Mouse (Mus musculus): ENCODE results near the gene Tead3. TPM values are rescaled to one million over a fixed set of nuclear protein-coding genes. Genes with fewer than 3 reads are reported as not detected.

The Tead3 gene
- polyA plus RNA-seq, 1 experiment from 2014 or later: 7.2 TPM

GRCm38 (mm10) chr17:28384298-28384697 lies 33.7 kb upstream of the Tead3 start:
- 64% methylated on average over 4 of the region's 4 CpGs for WGBS
- H3K4me1 ChIP-seq (ENCODE audit: control insufficient read depth in 2 of 2, insufficient read depth in 2 of 2, low read length in 2 of 2): no peaks in the 10 kb centered on the region
- no peak overlapping the region for H3K4me2 ChIP-seq (ENCODE audit: low read length)
- no peak overlapping the region for H3K9ac ChIP-seq (ENCODE audit: low read length)
- no peak for ATAC-seq (ENCODE audit: insufficient number of reproducible peaks, insufficient read depth, low FRiP score, low read depth)
- no peaks in the 10 kb centered on the region for H3K9me3 ChIP-seq (ENCODE audit: control insufficient read depth, low read length)
- H3K27ac ChIP-seq (replicated peaks in 1 of 2; ENCODE audit: control insufficient read depth in 1 of 2, insufficient read depth in 1 of 2, low read depth in 2 of 2, low read length in 2 of 2): no peak overlapping the region
- H3K27me3 ChIP-seq (ENCODE audit: control insufficient read depth, insufficient read depth, low read length): peaks cover 28% of the 10 kb centered on the region
- no peak overlapping the region for H3K4me3 ChIP-seq (ENCODE audit: control insufficient read depth in 1 of 2, insufficient read depth in 1 of 2, low read depth in 1 of 2, low read length in 2 of 2)
- no peaks in the 10 kb centered on the region for H3K36me3 ChIP-seq (ENCODE audit: control insufficient read depth, insufficient read depth, low read length)

- no peaks in the 10 kb centered on the region for H3K36me3 ChIP-seq (ENCODE audit: control insufficient read depth, insufficient read depth, low read length)
- H3K4me2 ChIP-seq (ENCODE audit: low read length): no peak overlapping the region
- WGBS: 2% methylated on average over 6 of the region's 6 CpGs
- H3K27me3 ChIP-seq (ENCODE audit: control insufficient read depth, insufficient read depth, low read length): peaks cover 7% of the 10 kb centered on the region
- H3K9me3 ChIP-seq (ENCODE audit: control insufficient read depth, low read length): no peaks in the 10 kb centered on the region
- H3K4me3 ChIP-seq (ENCODE audit: control insufficient read depth in 1 of 2, insufficient read depth in 1 of 2, low read depth in 1 of 2, low read length in 2 of 2): no peak overlapping the region
- no peak overlapping the region for H3K9ac ChIP-seq (ENCODE audit: low read length)
- no peak for ATAC-seq (ENCODE audit: insufficient number of reproducible peaks, insufficient read depth, low FRiP score, low read depth)
- no peak overlapping the region for H3K27ac ChIP-seq (replicated peaks in 1 of 2; ENCODE audit: control insufficient read depth in 1 of 2, insufficient read depth in 1 of 2, low read depth in 2 of 2, low read length in 2 of 2)
- H3K4me1 ChIP-seq (ENCODE audit: control insufficient read depth in 2 of 2, insufficient read depth in 2 of 2, low read length in 2 of 2): peaks cover 0 to 2% of the 10 kb centered on the region in 2 experiments; a peak in 1 of 4 replicates
Observed at GRCm38 (mm10) chr17:28380255-28380654, 29.6 kb upstream of the Tead3 start.

GRCm38 (mm10) chr17:28375592-28376061 lies 25.0 kb upstream of the Tead3 start:
- 5% methylated on average over 17 of the region's 17 CpGs for WGBS
- no peak for ATAC-seq (ENCODE audit: insufficient number of reproducible peaks, insufficient read depth, low FRiP score, low read depth)
- H3K9ac ChIP-seq (ENCODE audit: low read length): no peak overlapping the region
- no peak overlapping the region for H3K27ac ChIP-seq (replicated peaks in 1 of 2; ENCODE audit: control insufficient read depth in 1 of 2, insufficient read depth in 1 of 2, low read depth in 2 of 2, low read length in 2 of 2)
- no peak overlapping the region for H3K4me3 ChIP-seq (ENCODE audit: control insufficient read depth in 1 of 2, insufficient read depth in 1 of 2, low read depth in 1 of 2, low read length in 2 of 2)
- peaks cover 0 to 2% of the 10 kb centered on the region in 2 experiments; a peak in 1 of 4 replicates for H3K4me1 ChIP-seq (ENCODE audit: control insufficient read depth in 2 of 2, insufficient read depth in 2 of 2, low read length in 2 of 2)
- H3K36me3 ChIP-seq (ENCODE audit: control insufficient read depth, insufficient read depth, low read length): no peaks in the 10 kb centered on the region
- peaks cover 23% of the 10 kb centered on the region for H3K27me3 ChIP-seq (ENCODE audit: control insufficient read depth, insufficient read depth, low read length)
- H3K9me3 ChIP-seq (ENCODE audit: control insufficient read depth, low read length): no peaks in the 10 kb centered on the region
- H3K4me2 ChIP-seq (ENCODE audit: low read length): no peak overlapping the region

DNA sequence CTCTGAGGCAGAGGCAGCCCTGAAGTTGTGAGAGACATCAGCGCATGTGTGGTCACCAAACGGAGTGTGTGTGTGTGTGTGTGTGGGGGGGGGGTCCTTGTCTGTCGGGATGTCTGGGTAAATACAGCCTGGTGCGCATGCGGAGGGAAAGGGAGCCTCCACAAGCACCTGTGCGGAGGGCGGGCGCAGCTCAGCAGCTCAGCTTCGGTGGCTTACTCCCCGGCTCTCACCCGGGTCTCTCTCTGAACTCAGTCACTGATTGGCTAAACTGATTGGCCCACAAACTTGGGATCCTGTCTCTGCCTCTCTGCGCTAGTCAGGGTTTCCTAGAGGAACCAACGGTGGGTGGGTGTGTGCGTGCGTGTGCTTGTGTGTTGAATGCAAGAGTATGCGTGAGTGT lies 23.9 kb upstream of the Tead3 start:
- ATAC-seq (ENCODE audit: insufficient number of reproducible peaks, insufficient read depth, low FRiP score, low read depth): no peak
- no peak overlapping the region for H3K27ac ChIP-seq (replicated peaks in 1 of 2; ENCODE audit: control insufficient read depth in 1 of 2, insufficient read depth in 1 of 2, low read depth in 2 of 2, low read length in 2 of 2)
- 19% methylated on average over 15 of the region's 16 CpGs for WGBS
- H3K36me3 ChIP-seq (ENCODE audit: control insufficient read depth, insufficient read depth, low read length): no peaks in the 10 kb centered on the region
- peaks cover 0 to 2% of the 10 kb centered on the region in 2 experiments; a peak in 1 of 4 replicates for H3K4me1 ChIP-seq (ENCODE audit: control insufficient read depth in 2 of 2, insufficient read depth in 2 of 2, low read length in 2 of 2)
- no peak overlapping the region for H3K4me3 ChIP-seq (ENCODE audit: control insufficient read depth in 1 of 2, insufficient read depth in 1 of 2, low read depth in 1 of 2, low read length in 2 of 2)
- H3K27me3 ChIP-seq (ENCODE audit: control insufficient read depth, insufficient read depth, low read length): peaks cover 23% of the 10 kb centered on the region
- H3K9me3 ChIP-seq (ENCODE audit: control insufficient read depth, low read length): no peaks in the 10 kb centered on the region
- H3K9ac ChIP-seq (ENCODE audit: low read length): no peak overlapping the region
- H3K4me2 ChIP-seq (ENCODE audit: low read length): no peak overlapping the region

DNA sequence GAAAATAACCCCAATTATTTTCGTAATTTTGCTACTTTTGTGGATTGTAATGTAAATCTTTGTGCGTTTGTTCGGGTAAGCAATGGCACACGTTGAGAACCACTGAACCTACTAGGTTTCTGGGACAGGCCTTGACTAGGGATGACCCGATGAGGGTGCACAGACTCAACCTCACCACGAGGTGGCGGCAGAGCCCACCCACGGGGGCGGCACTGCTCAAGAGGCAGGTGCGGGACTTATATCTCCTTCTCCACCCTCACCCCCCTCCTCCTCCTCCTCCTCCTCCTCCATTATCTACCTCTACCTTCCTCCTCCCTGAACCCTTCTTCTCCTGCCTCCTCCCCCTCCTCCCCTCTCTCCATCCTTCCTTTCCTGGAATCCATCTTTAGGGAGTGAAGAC lies 23.2 kb upstream of the Tead3 start:
- no peak for ATAC-seq (ENCODE audit: insufficient number of reproducible peaks, insufficient read depth, low FRiP score, low read depth)
- H3K4me1 ChIP-seq (ENCODE audit: control insufficient read depth in 2 of 2, insufficient read depth in 2 of 2, low read length in 2 of 2): peaks cover 0 to 2% of the 10 kb centered on the region in 2 experiments; a peak in 1 of 4 replicates
- no peaks in the 10 kb centered on the region for H3K9me3 ChIP-seq (ENCODE audit: control insufficient read depth, low read length)
- 13% methylated on average over 10 of the region's 10 CpGs for WGBS
- peaks cover 23% of the 10 kb centered on the region for H3K27me3 ChIP-seq (ENCODE audit: control insufficient read depth, insufficient read depth, low read length)
- H3K36me3 ChIP-seq (ENCODE audit: control insufficient read depth, insufficient read depth, low read length): no peaks in the 10 kb centered on the region
- H3K27ac ChIP-seq (replicated peaks in 1 of 2; ENCODE audit: control insufficient read depth in 1 of 2, insufficient read depth in 1 of 2, low read depth in 2 of 2, low read length in 2 of 2): no peak overlapping the region
- no peak overlapping the region for H3K4me3 ChIP-seq (ENCODE audit: control insufficient read depth in 1 of 2, insufficient read depth in 1 of 2, low read depth in 1 of 2, low read length in 2 of 2)
- no peak overlapping the region for H3K9ac ChIP-seq (ENCODE audit: low read length)
- no peak overlapping the region for H3K4me2 ChIP-seq (ENCODE audit: low read length)

GRCm38 (mm10) chr17:28371941-28372340 lies 21.3 kb upstream of the Tead3 start:
- 71% methylated on average over 1 of the region's 1 CpGs for WGBS

GRCm38 (mm10) chr17:28371286-28371685 lies 20.7 kb upstream of the Tead3 start:
- H3K4me3 ChIP-seq (ENCODE audit: control insufficient read depth in 1 of 2, insufficient read depth in 1 of 2, low read depth in 1 of 2, low read length in 2 of 2): no peak overlapping the region
- H3K4me1 ChIP-seq (ENCODE audit: control insufficient read depth in 2 of 2, insufficient read depth in 2 of 2, low read length in 2 of 2): peaks cover 0 to 2% of the 10 kb centered on the region in 2 experiments; a peak in 1 of 4 replicates
- 67% methylated on average over 2 of the region's 2 CpGs for WGBS
- no peaks in the 10 kb centered on the region for H3K36me3 ChIP-seq (ENCODE audit: control insufficient read depth, insufficient read depth, low read length)
- peaks cover 23% of the 10 kb centered on the region for H3K27me3 ChIP-seq (ENCODE audit: control insufficient read depth, insufficient read depth, low read length)
- H3K27ac ChIP-seq (replicated peaks in 1 of 2; ENCODE audit: control insufficient read depth in 1 of 2, insufficient read depth in 1 of 2, low read depth in 2 of 2, low read length in 2 of 2): no peak overlapping the region
- no peak overlapping the region for H3K4me2 ChIP-seq (ENCODE audit: low read length)
- no peak overlapping the region for H3K9ac ChIP-seq (ENCODE audit: low read length)
- ATAC-seq (ENCODE audit: insufficient number of reproducible peaks, insufficient read depth, low FRiP score, low read depth): no peak
- no peaks in the 10 kb centered on the region for H3K9me3 ChIP-seq (ENCODE audit: control insufficient read depth, low read length)

More at GRCm38 (mm10) chr17:28371941-28372340, 21.3 kb upstream of the Tead3 start:
- no peak overlapping the region for H3K9ac ChIP-seq (ENCODE audit: low read length)
- peaks cover 0 to 2% of the 10 kb centered on the region in 2 experiments; a peak in 1 of 4 replicates for H3K4me1 ChIP-seq (ENCODE audit: control insufficient read depth in 2 of 2, insufficient read depth in 2 of 2, low read length in 2 of 2)
- ATAC-seq (ENCODE audit: insufficient number of reproducible peaks, insufficient read depth, low FRiP score, low read depth): no peak
- no peak overlapping the region for H3K4me3 ChIP-seq (ENCODE audit: control insufficient read depth in 1 of 2, insufficient read depth in 1 of 2, low read depth in 1 of 2, low read length in 2 of 2)
- no peaks in the 10 kb centered on the region for H3K36me3 ChIP-seq (ENCODE audit: control insufficient read depth, insufficient read depth, low read length)
- H3K27me3 ChIP-seq (ENCODE audit: control insufficient read depth, insufficient read depth, low read length): peaks cover 23% of the 10 kb centered on the region
- H3K4me2 ChIP-seq (ENCODE audit: low read length): no peak overlapping the region
- no peaks in the 10 kb centered on the region for H3K9me3 ChIP-seq (ENCODE audit: control insufficient read depth, low read length)
- no peak overlapping the region for H3K27ac ChIP-seq (replicated peaks in 1 of 2; ENCODE audit: control insufficient read depth in 1 of 2, insufficient read depth in 1 of 2, low read depth in 2 of 2, low read length in 2 of 2)

GRCm38 (mm10) chr17:28369056-28369455 lies 18.4 kb upstream of the Tead3 start:
- no peak for ATAC-seq (ENCODE audit: insufficient number of reproducible peaks, insufficient read depth, low FRiP score, low read depth)
- 61% methylated on average over 5 of the region's 5 CpGs for WGBS
- Histone ChIP-seq H3K9ac (ENCODE audit: low read length) (no peak overlapping the region), H3K4me1 (ENCODE audit: control insufficient read depth in 2 of 2, insufficient read depth in 2 of 2, low read length in 2 of 2) (peaks cover 5 to 11% of the 10 kb centered on the region in 2 experiments; a peak in 3 of 4 replicates), H3K9me3 (ENCODE audit: control insufficient read depth, low read length) (no peaks in the 10 kb centered on the region), H3K4me3 (ENCODE audit: control insufficient read depth in 1 of 2, insufficient read depth in 1 of 2, low read depth in 1 of 2, low read length in 2 of 2) (no peak overlapping the region), H3K4me2 (ENCODE audit: low read length) (no peak overlapping the region), H3K27me3 (ENCODE audit: control insufficient read depth, insufficient read depth, low read length) (peaks cover 18% of the 10 kb centered on the region), H3K36me3 (ENCODE audit: control insufficient read depth, insufficient read depth, low read length) (no peaks in the 10 kb centered on the region), H3K27ac (replicated peaks in 1 of 2; ENCODE audit: control insufficient read depth in 1 of 2, insufficient read depth in 1 of 2, low read depth in 2 of 2, low read length in 2 of 2) (no peak overlapping the region)

All from heart, embryonic 14.5 days (tissue).